Mouse (Mus musculus): Measurements from ENCODE around the gene Cep290. TPM values are rescaled to one million over a fixed set of nuclear protein-coding genes. Genes with fewer than 3 reads are reported as not detected.
"Not testable (repeated sequence)": the region's sequence is repeated elsewhere in the genome, so short reads cannot be mapped to it uniquely, and the experiment has no call there.

Cep290 gene
- polyA plus RNA-seq, 1 experiment from 2014 or later = 7.9 TPM

DNA sequence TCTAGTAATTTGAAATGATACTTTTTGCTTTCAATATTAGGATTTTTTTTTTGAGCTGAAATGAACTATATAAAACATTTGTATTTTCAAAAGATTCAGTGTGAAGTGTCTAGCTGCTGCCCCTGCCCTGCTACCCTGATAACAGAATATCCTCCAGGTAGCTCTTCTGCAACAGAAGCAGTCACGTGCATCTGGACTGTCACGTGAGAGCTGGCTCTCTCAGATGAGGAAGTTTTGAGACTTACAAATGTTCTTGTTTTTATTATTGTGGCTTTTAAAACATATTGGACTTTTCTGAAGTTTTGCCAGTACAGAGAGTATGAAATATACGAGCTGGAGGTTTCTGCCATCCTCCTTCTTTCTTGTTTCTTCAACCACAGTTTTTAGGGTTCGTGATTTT, 34.3 kb downstream of the Cep290 start:
- ATAC-seq (ENCODE audit: low FRiP score, low TSS enrichment) = no peak
- Histone ChIP-seq H3K9ac (ENCODE audit: low read depth, low read length) (no peak overlapping the region), H3K4me2 (replicated peaks; ENCODE audit: low read depth, low read length) (no peak overlapping the region), H3K4me3 (ENCODE audit: low read length) (no peak overlapping the region), H3K27me3 (ENCODE audit: control insufficient read depth, insufficient read depth, low read length) (no peaks in the 10 kb centered on the region), H3K9me3 (ENCODE audit: control insufficient read depth, low read length) (no peaks in the 10 kb centered on the region), H3K4me1 (ENCODE audit: control insufficient read depth, insufficient read depth, low read length) (no peaks in the 10 kb centered on the region), H3K36me3 (ENCODE audit: control insufficient read depth, insufficient read depth, low read length) (peaks cover 3% of the 10 kb centered on the region), H3K27ac (ENCODE audit: low read depth, low read length) (no peak overlapping the region)
- WGBS = 80% methylated on average over 4 of the region's 4 CpGs

GRCm38 (mm10) chr10:100522330-100522729, 35.0 kb downstream of the Cep290 start:
- Histone ChIP-seq H3K4me3 (ENCODE audit: low read length) (no peak overlapping the region), H3K36me3 (ENCODE audit: control insufficient read depth, insufficient read depth, low read length) (peaks cover 3% of the 10 kb centered on the region; the same call in 1 of the 2 replicates), H3K27me3 (ENCODE audit: control insufficient read depth, insufficient read depth, low read length) (no peaks in the 10 kb centered on the region), H3K4me1 (ENCODE audit: control insufficient read depth, insufficient read depth, low read length) (no peaks in the 10 kb centered on the region), H3K4me2 (replicated peaks; ENCODE audit: low read depth, low read length) (no peak overlapping the region), H3K27ac (ENCODE audit: low read depth, low read length) (no peak overlapping the region), H3K9ac (ENCODE audit: low read depth, low read length) (no peak overlapping the region), H3K9me3 (ENCODE audit: control insufficient read depth, low read length) (no peaks in the 10 kb centered on the region)
- ATAC-seq (ENCODE audit: low FRiP score, low TSS enrichment) = no peak
- 94% methylated on average over 9 of the region's 9 CpGs for WGBS

- Histone ChIP-seq H3K9me3 (ENCODE audit: control insufficient read depth, low read length) (no peaks in the 10 kb centered on the region), H3K4me3 (ENCODE audit: low read length) (no peak overlapping the region), H3K27me3 (ENCODE audit: control insufficient read depth, insufficient read depth, low read length) (no peaks in the 10 kb centered on the region), H3K27ac (ENCODE audit: low read depth, low read length) (no peak overlapping the region), H3K9ac (ENCODE audit: low read depth, low read length) (no peak overlapping the region), H3K36me3 (ENCODE audit: control insufficient read depth, insufficient read depth, low read length) (no peaks in the 10 kb centered on the region), H3K4me1 (ENCODE audit: control insufficient read depth, insufficient read depth, low read length) (no peaks in the 10 kb centered on the region), H3K4me2 (replicated peaks; ENCODE audit: low read depth, low read length) (no peak overlapping the region)
- ATAC-seq (ENCODE audit: low FRiP score, low TSS enrichment) = no peak
- WGBS = 90% methylated on average over 9 of the region's 9 CpGs
Measured at GRCm38 (mm10) chr10:100524499-100525390, 37.4 kb downstream of the Cep290 start.

DNA sequence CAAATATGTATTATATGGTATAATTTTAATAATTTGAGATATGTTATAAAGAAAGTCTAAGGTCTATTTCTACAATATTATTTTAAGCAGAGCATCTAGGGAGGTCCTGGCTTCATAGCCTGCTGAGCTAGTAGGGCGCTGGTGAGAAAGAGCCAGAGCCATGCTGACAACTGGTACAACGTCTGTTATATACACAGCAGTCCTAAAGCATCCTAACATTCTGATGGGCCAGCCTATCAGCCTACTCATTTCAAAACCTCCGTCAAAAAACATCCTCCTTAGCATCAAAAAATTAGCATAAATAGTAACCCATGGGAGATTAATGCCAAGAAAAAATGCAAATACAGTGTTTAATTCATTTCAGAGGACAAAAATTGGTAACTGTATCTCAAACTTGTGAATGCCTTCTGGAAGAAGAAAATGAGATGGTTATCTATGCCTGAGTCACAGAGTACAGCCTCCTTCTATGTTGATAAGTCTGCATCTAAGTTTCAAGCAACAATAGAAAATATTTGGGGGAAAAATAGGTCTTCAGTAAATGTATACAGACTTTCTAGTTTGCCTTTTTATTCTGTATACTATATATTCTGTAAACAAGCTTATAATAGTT, 69.3 kb downstream of the Cep290 start:
- Histone ChIP-seq H3K4me3 (ENCODE audit: low read length) (no peak overlapping the region), H3K27ac (ENCODE audit: low read depth, low read length) (no peak overlapping the region), H3K36me3 (ENCODE audit: control insufficient read depth, insufficient read depth, low read length) (no peaks in the 10 kb centered on the region; the same call in 1 of the 2 replicates), H3K27me3 (ENCODE audit: control insufficient read depth, insufficient read depth, low read length) (no peaks in the 10 kb centered on the region), H3K4me1 (ENCODE audit: control insufficient read depth, insufficient read depth, low read length) (no peaks in the 10 kb centered on the region), H3K9ac (ENCODE audit: low read depth, low read length) (no peak overlapping the region), H3K4me2 (replicated peaks; ENCODE audit: low read depth, low read length) (no peak overlapping the region), H3K9me3 (ENCODE audit: control insufficient read depth, low read length) (no peaks in the 10 kb centered on the region)
- no peak for ATAC-seq (ENCODE audit: low FRiP score, low TSS enrichment)
- 92% methylated on average over 3 of the region's 3 CpGs for WGBS

- not testable (repeated sequence) for H3K27ac ChIP-seq (ENCODE audit: low read depth, low read length); H3K27me3 ChIP-seq (ENCODE audit: control insufficient read depth, insufficient read depth, low read length); H3K9ac ChIP-seq (ENCODE audit: low read depth, low read length); H3K9me3 ChIP-seq (ENCODE audit: control insufficient read depth, low read length); H3K4me2 ChIP-seq (replicated peaks; ENCODE audit: low read depth, low read length); H3K4me3 ChIP-seq (ENCODE audit: low read length); ATAC-seq (ENCODE audit: low FRiP score, low TSS enrichment); H3K4me1 ChIP-seq (ENCODE audit: control insufficient read depth, insufficient read depth, low read length); H3K36me3 ChIP-seq (ENCODE audit: control insufficient read depth, insufficient read depth, low read length)
- 90% methylated on average over 3 of the region's 3 CpGs for WGBS
Measured at GRCm38 (mm10) chr10:100560194-100560883, 73.0 kb downstream of the Cep290 start.

DNA sequence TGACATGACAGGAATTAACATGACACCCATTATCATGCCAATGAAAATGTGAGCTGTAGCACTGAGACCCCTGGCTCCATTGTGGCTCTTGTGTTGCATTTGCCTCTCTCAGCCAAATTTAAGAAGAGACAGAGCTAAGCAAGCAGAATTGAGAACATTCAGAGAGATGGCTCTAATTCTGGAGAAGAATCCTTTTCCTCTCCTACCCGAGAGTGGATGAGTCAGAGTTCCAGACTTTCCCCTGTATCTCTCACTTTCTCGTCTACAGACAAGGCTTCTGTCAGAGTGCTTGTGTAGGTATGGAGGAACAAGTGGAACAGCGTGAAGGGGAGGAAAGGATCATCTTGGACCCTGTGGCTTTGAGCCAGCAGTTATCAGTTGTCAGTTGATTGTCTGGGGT, 76.8 kb downstream of the Cep290 start:
- Histone ChIP-seq H3K9me3 (ENCODE audit: control insufficient read depth, low read length) (no peaks in the 10 kb centered on the region), H3K36me3 (ENCODE audit: control insufficient read depth, insufficient read depth, low read length) (peaks cover 6% of the 10 kb centered on the region; the same call in 1 of the 2 replicates), H3K4me3 (ENCODE audit: low read length) (no peak overlapping the region), H3K27me3 (ENCODE audit: control insufficient read depth, insufficient read depth, low read length) (no peaks in the 10 kb centered on the region), H3K9ac (ENCODE audit: low read depth, low read length) (no peak overlapping the region), H3K4me2 (replicated peaks; ENCODE audit: low read depth, low read length) (no peak overlapping the region), H3K27ac (ENCODE audit: low read depth, low read length) (no peak overlapping the region), H3K4me1 (ENCODE audit: control insufficient read depth, insufficient read depth, low read length) (no peaks in the 10 kb centered on the region)
- no peak for ATAC-seq (ENCODE audit: low FRiP score, low TSS enrichment)
- 88% methylated on average over 3 of the region's 3 CpGs for WGBS

GRCm38 (mm10) chr10:100571707-100572106, 84.3 kb downstream of the Cep290 start:
- no peak overlapping the region for H3K27ac ChIP-seq (ENCODE audit: low read depth, low read length)
- WGBS = 92% methylated on average over 3 of the region's 3 CpGs
- H3K9ac ChIP-seq (ENCODE audit: low read depth, low read length) = no peak overlapping the region
- peaks cover 26% of the 10 kb centered on the region; the same call in 1 of the 2 replicates for H3K36me3 ChIP-seq (ENCODE audit: control insufficient read depth, insufficient read depth, low read length)
- no peak overlapping the region for H3K4me2 ChIP-seq (replicated peaks; ENCODE audit: low read depth, low read length)
- no peak overlapping the region for H3K4me3 ChIP-seq (ENCODE audit: low read length)
- ATAC-seq (ENCODE audit: low FRiP score, low TSS enrichment) = no peak
- no peaks in the 10 kb centered on the region for H3K4me1 ChIP-seq (ENCODE audit: control insufficient read depth, insufficient read depth, low read length)
- no peaks in the 10 kb centered on the region for H3K9me3 ChIP-seq (ENCODE audit: control insufficient read depth, low read length)
- H3K27me3 ChIP-seq (ENCODE audit: control insufficient read depth, insufficient read depth, low read length) = no peaks in the 10 kb centered on the region

- Histone ChIP-seq H3K4me3 (ENCODE audit: low read length) (no peak overlapping the region), H3K4me1 (ENCODE audit: control insufficient read depth, insufficient read depth, low read length) (no peaks in the 10 kb centered on the region), H3K36me3 (ENCODE audit: control insufficient read depth, insufficient read depth, low read length) (peaks cover 23% of the 10 kb centered on the region; the same call in 1 of the 2 replicates), H3K27ac (ENCODE audit: low read depth, low read length) (no peak overlapping the region), H3K4me2 (replicated peaks; ENCODE audit: low read depth, low read length) (no peak overlapping the region), H3K9me3 (ENCODE audit: control insufficient read depth, low read length) (no peaks in the 10 kb centered on the region), H3K27me3 (ENCODE audit: control insufficient read depth, insufficient read depth, low read length) (no peaks in the 10 kb centered on the region), H3K9ac (ENCODE audit: low read depth, low read length) (no peak overlapping the region)
- WGBS = 91% methylated on average over 7 of the region's 7 CpGs
- ATAC-seq (ENCODE audit: low FRiP score, low TSS enrichment) = no peak
Measured at GRCm38 (mm10) chr10:100574505-100575149, 87.3 kb downstream of the Cep290 start.

Data from kidney, embryonic 14.5 days (tissue).